Mouse (Mus musculus) hindbrain, embryonic 16.5 days (tissue): ENCODE measurements around the gene Midn. TPM values are rescaled to one million over a fixed set of nuclear protein-coding genes. Genes with fewer than 3 reads are reported as not detected.

Experiments used
- ATAC-seq: fragments of 200-750 bp; cut with Nextera tagmentation; 2 replicates; pipeline ENCODE4 v1.8.0; 2017; ENCODE audit warnings: moderate TSS enrichment, moderate library complexity
- H3K27ac ChIP-seq: fragments of 300-500 bp; sonication (generic); 2 replicates; pipeline ENCODE4 v1.5.1; 2014; ENCODE audit warnings: low read depth, mild to moderate bottlenecking, control low read depth, low read length, moderate library complexity
- H3K27me3 ChIP-seq: fragments of 300-500 bp; sonication (generic); replicated peaks from 2 replicates; pipeline ENCODE4 v1.6.1; 2014; ENCODE audit warnings: low read length; ENCODE audit not compliant: control insufficient read depth, insufficient read depth
- H3K36me3 ChIP-seq: fragments of 300-500 bp; sonication (generic); 2 replicates; pipeline ENCODE4 v1.6.1; 2014; ENCODE audit warnings: mild to moderate bottlenecking, low read length, moderate library complexity, mixed read lengths; ENCODE audit not compliant: control insufficient read depth, insufficient read depth
- H3K4me1 ChIP-seq: fragments of 300-500 bp; sonication (generic); 2 replicates; pipeline ENCODE4 v1.6.1; 2014; ENCODE audit warnings: low read depth, low read length; ENCODE audit not compliant: control insufficient read depth, insufficient read depth
- H3K4me2 ChIP-seq: fragments of 300-500 bp; sonication (generic); 2 replicates; pipeline ENCODE4 v1.6.1; 2014; ENCODE audit warnings: mild to moderate bottlenecking, low read length, control low read depth, moderate library complexity
- H3K4me3 ChIP-seq: fragments of 300-500 bp; sonication (generic); 2 replicates; pipeline ENCODE4 v1.5.1; 2014; ENCODE audit warnings: mild to moderate bottlenecking, low read length, control low read depth, moderate library complexity
- H3K9ac ChIP-seq: fragments of 300-500 bp; sonication (generic); 2 replicates; pipeline ENCODE4 v1.6.1; 2014; ENCODE audit warnings: low read depth, mild to moderate bottlenecking, control low read depth, low read length, moderate library complexity
- H3K9me3 ChIP-seq: fragments of 300-500 bp; sonication (generic); 2 replicates; pipeline ENCODE4 v1.6.1; 2014; ENCODE audit warnings: mild to moderate bottlenecking, low read length, moderate library complexity; ENCODE audit not compliant: control insufficient read depth
- WGBS: fragments of 180-500 bp; shearing (Covaris S2); extraction: QIAGEN DNeasy Blood & Tissue Kit; methylation state at CpG from one replicate; pipeline ENCODE4 v1.1.7; 2014; 5-methylcytosine and 5-hydroxymethylcytosine counted together
- polyA plus RNA-seq: library from polyadenylated mRNA; unstranded; fragments of >200 nt; fragmentation: Nextera tagmentation; extraction: Ambion mirVana; gene quantifications from 2 replicates; pipeline ENCODE4 v1.2.1, GENCODE M21; 2015

Midn gene
- polyA plus RNA-seq, 1 experiment from 2014 or later, result 16.0 TPM

GRCm38 (mm10) chr10:80145896-80146295 is 2.2 kb upstream of the Midn start:
- H3K4me1 ChIP-seq, result peaks cover 22% of the 10 kb centered on the region
- H3K4me2 ChIP-seq, result no peak overlapping the region
- no peaks in the 10 kb centered on the region for H3K27me3 ChIP-seq
- no peak overlapping the region for H3K4me3 ChIP-seq
- H3K9me3 ChIP-seq, result no peaks in the 10 kb centered on the region
- H3K9ac ChIP-seq, result peak overlapping the region; percentile 33; the same call in 1 of the 2 replicates
- H3K27ac ChIP-seq, result no peak overlapping the region; the same call in 1 of the 2 replicates
- no peak for ATAC-seq
- 82% methylated on average over 5 of the region's 6 CpGs for WGBS
- H3K36me3 ChIP-seq, result peaks cover 14% of the 10 kb centered on the region; the same call in 1 of the 2 replicates

DNA sequence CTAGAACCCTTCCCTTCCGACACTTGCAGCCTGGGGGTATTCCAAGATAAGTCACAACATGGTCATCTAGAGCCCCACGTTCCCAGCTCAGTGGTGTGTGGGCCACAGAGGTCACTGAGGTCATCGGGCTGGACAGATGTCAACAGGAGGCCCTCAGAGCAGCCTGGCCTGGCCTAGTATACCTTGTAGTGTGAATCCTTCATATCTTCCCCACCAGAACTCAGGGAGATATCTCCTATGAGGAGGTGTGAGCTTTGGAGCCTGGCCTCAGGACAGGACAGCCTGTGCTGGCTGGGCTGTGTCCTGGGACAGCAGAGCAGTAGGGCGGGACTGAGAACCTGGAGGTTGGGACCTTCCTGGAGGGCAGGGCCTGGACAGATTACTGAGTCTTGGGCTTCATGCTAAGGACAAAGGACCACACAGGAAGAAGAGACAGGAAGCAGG is 1.5 kb upstream of the Midn start:
- H3K9ac ChIP-seq, result no peak overlapping the region
- H3K9me3 ChIP-seq, result no peaks in the 10 kb centered on the region
- H3K36me3 ChIP-seq, result peaks cover 14% of the 10 kb centered on the region; the same call in 1 of the 2 replicates
- peaks cover 21% of the 10 kb centered on the region for H3K4me1 ChIP-seq
- H3K4me3 ChIP-seq, result no peak overlapping the region
- no peak overlapping the region for H3K4me2 ChIP-seq
- H3K27ac ChIP-seq, result no peak overlapping the region; the same call in 1 of the 2 replicates
- no peak for ATAC-seq
- WGBS, result 73% methylated on average over 4 of the region's 4 CpGs
- H3K27me3 ChIP-seq, result no peaks in the 10 kb centered on the region

GRCm38 (mm10) chr10:80147146-80147718 is 840 bp upstream of the Midn start:
- Histone ChIP-seq H3K27ac (peak overlapping the region; percentile 99), H3K4me3 (peak overlapping the region; percentile 81), H3K4me2 (peak overlapping the region; percentile 77), H3K27me3 (no peaks in the 10 kb centered on the region), H3K9me3 (no peaks in the 10 kb centered on the region), H3K9ac (peak overlapping the region; percentile 95), H3K4me1 (peaks cover 25% of the 10 kb centered on the region), H3K36me3 (peaks cover 14% of the 10 kb centered on the region; the same call in 1 of the 2 replicates)
- WGBS, result 74% methylated on average over 5 of the region's 5 CpGs
- ATAC-seq, result no peak

GRCm38 (mm10) chr10:80148610-80149290 is 678 bp downstream of the Midn start:
- under 1% methylated on average over 51 of the region's 57 CpGs for WGBS
- Histone ChIP-seq H3K9ac (peak overlapping the region; percentile 95), H3K4me3 (peak overlapping the region; percentile 81), H3K4me2 (peak overlapping the region; percentile 77), H3K36me3 (peaks cover 18% of the 10 kb centered on the region), H3K27ac (peak overlapping the region; percentile 99), H3K9me3 (no peaks in the 10 kb centered on the region), H3K4me1 (peaks cover 31% of the 10 kb centered on the region), H3K27me3 (no peaks in the 10 kb centered on the region)
- ATAC-seq, result peak; percentile 40

DNA sequence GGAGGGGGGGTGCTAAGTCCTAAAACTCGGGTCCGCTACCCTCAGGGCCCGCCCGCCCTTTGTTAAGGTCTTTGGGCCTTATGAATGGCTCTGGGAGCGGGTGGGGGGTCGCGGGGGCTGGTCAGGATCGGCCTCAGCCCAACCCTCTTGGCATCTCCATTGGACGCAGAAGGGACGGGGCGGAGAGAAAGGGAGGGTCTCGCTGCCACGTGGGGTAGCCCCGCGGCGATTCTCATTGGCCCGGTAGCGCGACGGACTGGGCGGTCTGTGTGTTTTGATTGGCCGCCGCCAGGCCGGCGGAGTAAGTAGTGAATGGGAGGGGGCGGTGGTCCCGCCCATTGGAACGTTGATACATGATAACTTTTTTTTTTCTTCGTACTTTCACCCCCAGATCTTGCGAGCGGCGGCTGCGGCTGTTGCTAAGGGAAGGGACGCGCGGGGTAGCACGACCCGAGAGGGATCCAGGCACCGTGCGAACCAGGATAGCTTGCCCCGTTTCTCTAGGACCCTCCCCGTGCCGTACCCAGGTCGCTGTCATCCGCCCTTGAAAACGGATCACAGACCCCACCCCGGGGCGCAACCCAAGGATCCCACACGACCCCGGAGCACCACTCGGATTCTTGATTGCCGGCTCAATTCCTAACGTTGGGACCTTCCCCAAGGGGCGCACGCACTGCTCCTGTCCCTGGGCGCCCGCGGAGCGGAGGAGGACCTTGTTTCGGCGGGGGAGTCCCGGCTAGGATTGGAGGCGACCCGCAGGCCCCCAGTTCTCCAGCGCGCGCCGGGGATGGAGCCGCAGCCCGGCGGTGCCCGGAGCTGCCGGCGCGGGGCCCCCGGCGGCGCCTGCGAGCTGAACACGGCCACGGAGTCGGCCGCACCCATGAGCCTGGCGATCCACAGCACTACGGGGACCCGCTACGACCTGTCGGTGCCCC is 1.5 kb downstream of the Midn start:
- H3K9me3 ChIP-seq, result no peaks in the 10 kb centered on the region
- peak overlapping the region; percentile 99 for H3K27ac ChIP-seq
- under 1% methylated on average over 83 of the region's 88 CpGs for WGBS
- H3K4me1 ChIP-seq, result peaks cover 38% of the 10 kb centered on the region
- ATAC-seq, result peak; percentile 89
- peak overlapping the region; percentile 81 for H3K4me3 ChIP-seq
- no peaks in the 10 kb centered on the region for H3K27me3 ChIP-seq
- H3K4me2 ChIP-seq, result peak overlapping the region; percentile 82
- H3K9ac ChIP-seq, result peak overlapping the region; percentile 95
- peaks cover 20% of the 10 kb centered on the region for H3K36me3 ChIP-seq

DNA sequence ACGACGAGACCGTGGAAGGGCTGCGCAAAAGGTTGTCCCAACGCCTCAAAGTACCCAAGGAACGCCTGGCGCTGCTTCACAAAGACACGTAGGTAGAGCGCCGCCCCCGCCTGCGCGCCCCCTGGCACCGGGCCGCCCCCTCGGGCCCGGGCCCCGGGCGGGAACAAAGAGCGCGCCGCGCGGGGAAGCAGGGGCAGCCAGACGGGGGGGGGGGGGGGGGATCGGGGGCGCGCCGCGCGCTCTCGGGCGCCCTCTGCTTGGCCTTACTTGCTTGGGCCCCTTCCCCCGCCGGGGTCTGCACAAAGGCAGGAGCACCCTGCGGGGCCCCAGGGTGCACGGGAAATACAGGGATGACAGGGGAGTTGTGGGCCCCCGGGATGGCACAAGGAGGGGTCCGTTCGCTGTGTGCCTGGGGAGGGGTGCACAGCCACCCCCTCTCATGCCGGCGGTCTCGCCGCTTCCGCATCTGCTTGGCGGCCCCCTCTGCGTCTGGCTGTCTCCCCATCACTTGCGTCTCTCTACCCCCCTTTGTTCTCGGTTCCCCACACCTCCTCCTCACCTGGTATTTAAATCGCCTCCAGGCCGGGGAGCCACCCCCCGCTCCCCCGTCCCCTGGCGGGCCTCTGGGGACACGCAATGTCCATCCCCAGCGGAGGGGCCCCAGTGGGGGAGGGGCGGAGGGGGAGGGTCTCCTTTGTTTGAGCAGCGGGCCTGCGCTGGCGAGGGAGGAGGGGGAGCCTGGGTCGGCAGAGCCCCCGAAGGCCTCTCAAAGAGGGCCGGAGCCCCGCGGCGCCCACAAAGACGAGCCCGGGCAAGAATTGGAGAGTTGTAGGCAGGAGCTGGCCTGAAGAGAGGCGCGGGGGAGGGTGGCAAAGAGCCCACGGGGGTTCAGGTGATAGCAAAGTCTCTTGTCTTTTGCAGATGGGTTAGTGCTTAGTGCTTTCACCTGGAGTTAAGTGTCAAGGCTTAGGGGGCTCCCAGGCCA is 2.4 kb downstream of the Midn start:
- 0% methylated on average over 47 of the region's 71 CpGs for WGBS
- Histone ChIP-seq H3K4me1 (peaks cover 38% of the 10 kb centered on the region), H3K36me3 (peaks cover 26% of the 10 kb centered on the region)

DNA sequence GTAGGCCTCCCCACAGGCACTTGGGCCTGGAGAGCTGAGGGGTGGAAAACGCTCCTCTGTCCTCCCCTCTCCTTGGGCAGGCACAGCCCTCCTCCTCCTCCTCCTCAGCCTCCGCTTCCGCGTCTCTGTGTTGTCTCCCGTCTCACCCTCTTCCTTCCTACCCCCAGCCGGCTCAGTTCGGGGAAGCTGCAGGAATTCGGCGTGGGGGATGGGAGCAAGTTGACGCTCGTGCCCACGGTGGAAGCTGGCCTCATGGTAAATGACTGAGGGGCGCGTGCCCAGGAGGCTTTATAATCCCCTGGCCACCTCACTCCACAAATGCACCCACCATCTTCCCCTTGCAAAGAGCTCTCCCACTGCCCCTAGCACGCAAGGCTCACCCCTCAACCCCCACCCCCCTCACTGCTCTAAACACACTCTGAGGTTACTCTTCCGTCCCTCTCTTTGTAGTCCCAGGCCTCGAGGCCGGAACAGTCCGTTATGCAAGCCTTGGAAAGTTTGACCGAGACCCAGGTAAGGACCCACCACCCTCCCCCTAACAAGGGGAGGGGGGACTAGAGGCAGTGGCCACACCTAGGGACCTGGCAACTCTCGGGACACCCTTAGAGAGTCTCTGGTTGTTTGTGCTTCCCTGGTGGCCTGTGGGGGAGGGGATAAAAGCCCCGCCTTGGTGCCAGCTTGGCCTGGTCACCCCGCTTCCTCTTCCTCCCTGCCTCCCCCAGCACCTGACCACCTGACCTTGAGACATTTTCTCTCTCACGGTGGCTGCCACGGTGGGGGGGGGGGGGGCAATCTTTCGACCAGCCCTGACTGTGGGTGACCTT is 3.4 kb downstream of the Midn start:
- H3K4me1 ChIP-seq, result peaks cover 37% of the 10 kb centered on the region

More for the DNA sequence above, 2.4 kb downstream of the Midn start:
- Histone ChIP-seq H3K9me3 (no peaks in the 10 kb centered on the region), H3K27ac (peak overlapping the region; percentile 98), H3K4me3 (peak overlapping the region; percentile 81), H3K4me2 (peak overlapping the region; percentile 82), H3K9ac (peak overlapping the region; percentile 95), H3K27me3 (no peaks in the 10 kb centered on the region)
- no peak for ATAC-seq

More for the DNA sequence above, 3.4 kb downstream of the Midn start:
- Histone ChIP-seq H3K9ac (peak overlapping the region; percentile 95), H3K27me3 (no peaks in the 10 kb centered on the region), H3K4me3 (peak overlapping the region; percentile 81), H3K9me3 (no peaks in the 10 kb centered on the region), H3K27ac (peak overlapping the region; percentile 98), H3K36me3 (peaks cover 28% of the 10 kb centered on the region), H3K4me2 (peak overlapping the region; percentile 82)
- ATAC-seq, result no peak
- 0% methylated on average over 26 of the region's 26 CpGs for WGBS
